Mouse (Mus musculus) neural tube, embryonic 12.5 days (tissue): ENCODE results near the gene Plcxd3. TPM values are rescaled to one million over a fixed set of nuclear protein-coding genes. Genes with fewer than 3 reads are reported as not detected.

Experiments used
- ATAC-seq: fragments of 200-750 bp; cut with Nextera tagmentation; 2 replicates; pipeline ENCODE4 v1.8.0; 2017; ENCODE audit warnings: low read depth, mild to moderate bottlenecking, moderate TSS enrichment, moderate library complexity; ENCODE audit not compliant: low FRiP score
- H3K27ac ChIP-seq: fragments of 300-500 bp; sonication (generic); 2 replicates; pipeline ENCODE4 v1.5.1; 2016
- H3K27me3 ChIP-seq: fragments of 300-500 bp; sonication (generic); replicated peaks from 2 replicates; pipeline ENCODE4 v1.6.1; 2016; ENCODE audit warnings: mild to moderate bottlenecking
- H3K36me3 ChIP-seq: fragments of 300-500 bp; sonication (generic); 2 replicates; pipeline ENCODE4 v1.6.1; 2016; ENCODE audit warnings: mild to moderate bottlenecking
- H3K4me1 ChIP-seq: fragments of 300-500 bp; sonication (generic); 2 replicates; pipeline ENCODE4 v1.6.1; 2016
- H3K4me2 ChIP-seq: fragments of 300-500 bp; sonication (generic); replicated peaks from 2 replicates; pipeline ENCODE4 v1.6.1; 2016; ENCODE audit warnings: mild to moderate bottlenecking
- H3K4me3 ChIP-seq: fragments of 300-500 bp; sonication (generic); 2 replicates; pipeline ENCODE4 v1.5.1; 2016
- H3K9ac ChIP-seq: fragments of 300-500 bp; sonication (generic); 2 replicates; pipeline ENCODE4 v1.6.1; 2016; ENCODE audit warnings: mild to moderate bottlenecking
- H3K9me3 ChIP-seq: fragments of 300-500 bp; sonication (generic); 2 replicates; pipeline ENCODE4 v1.6.1; 2016; ENCODE audit warnings: mild to moderate bottlenecking
- WGBS: fragments of 180-500 bp; shearing (Covaris S2); methylation state at CpG from one replicate; pipeline ENCODE4 v1.1.7; 2016; 5-methylcytosine and 5-hydroxymethylcytosine counted together
- polyA plus RNA-seq: library from polyadenylated mRNA; unstranded; fragments of >200 nt; fragmentation: Nextera tagmentation; extraction: Ambion mirVana; gene quantifications from 2 replicates; pipeline ENCODE4 v1.2.1, GENCODE M21; 2016

Gene Plcxd3
- 18.4 and 23.0 TPM in 2 replicates for polyA plus RNA-seq

- Histone ChIP-seq H3K4me1 (peaks cover 5% of the 10 kb centered on the region; the same call in 1 of the 2 replicates), H3K9me3 (no peaks in the 10 kb centered on the region), H3K27me3 (no peaks in the 10 kb centered on the region), H3K36me3 (no peaks in the 10 kb centered on the region), H3K4me3 (peak within 1 kb of the TSS; percentile 57), H3K9ac (peak within 1 kb of the TSS; percentile 56), H3K27ac (no peak within 1 kb of the TSS), H3K4me2 (peak within 1 kb of the TSS; percentile 89)
- ATAC-seq = peak; percentile 92
- WGBS = under 1% methylated on average over 33 of the region's 33 CpGs
These were observed at the start of gene Plcxd3 for GRCm38 (mm10) chr15:4375423-4376220. Plcxd3 (plus strand) TSS chr15:4375491.

- H3K4me2 ChIP-seq = no peak overlapping the region
- 80% methylated on average over 4 of the region's 4 CpGs for WGBS
These were observed 43.4 kb upstream of the Plcxd3 start for GRCm38 (mm10) chr15:4331867-4332266.

GRCm38 (mm10) chr15:4341620-4342019 lies 33.7 kb upstream of the Plcxd3 start:
- WGBS = 14% methylated on average over 4 of the region's 4 CpGs
- Histone ChIP-seq H3K4me1 (no peaks in the 10 kb centered on the region), H3K27ac (no peak overlapping the region), H3K4me2 (no peak overlapping the region), H3K4me3 (no peak overlapping the region), H3K9me3 (no peaks in the 10 kb centered on the region), H3K27me3 (no peaks in the 10 kb centered on the region), H3K36me3 (no peaks in the 10 kb centered on the region), H3K9ac (no peak overlapping the region)
- no peak for ATAC-seq

More at GRCm38 (mm10) chr15:4331867-4332266, 43.4 kb upstream of the Plcxd3 start:
- no peak for ATAC-seq
- H3K27ac ChIP-seq = no peak overlapping the region
- H3K9ac ChIP-seq = no peak overlapping the region
- no peaks in the 10 kb centered on the region for H3K36me3 ChIP-seq
- no peaks in the 10 kb centered on the region for H3K27me3 ChIP-seq
- no peaks in the 10 kb centered on the region for H3K4me1 ChIP-seq
- no peak overlapping the region for H3K4me3 ChIP-seq
- H3K9me3 ChIP-seq = no peaks in the 10 kb centered on the region

GRCm38 (mm10) chr15:4348816-4349553 lies 26.3 kb upstream of the Plcxd3 start:
- H3K27ac ChIP-seq = no peak overlapping the region
- no peaks in the 10 kb centered on the region for H3K9me3 ChIP-seq
- WGBS = 29% methylated on average over 7 of the region's 7 CpGs
- H3K9ac ChIP-seq = no peak overlapping the region
- no peak for ATAC-seq
- no peak overlapping the region for H3K4me3 ChIP-seq
- H3K4me2 ChIP-seq = no peak overlapping the region
- H3K36me3 ChIP-seq = no peaks in the 10 kb centered on the region
- no peaks in the 10 kb centered on the region for H3K27me3 ChIP-seq
- H3K4me1 ChIP-seq = no peaks in the 10 kb centered on the region

GRCm38 (mm10) chr15:4356397-4356796 lies 18.9 kb upstream of the Plcxd3 start:
- H3K4me1 ChIP-seq = no peaks in the 10 kb centered on the region
- H3K9ac ChIP-seq = no peak overlapping the region
- ATAC-seq = no peak
- no peak overlapping the region for H3K4me3 ChIP-seq
- no peaks in the 10 kb centered on the region for H3K27me3 ChIP-seq
- H3K4me2 ChIP-seq = no peak overlapping the region
- no peaks in the 10 kb centered on the region for H3K36me3 ChIP-seq
- no peaks in the 10 kb centered on the region for H3K9me3 ChIP-seq
- H3K27ac ChIP-seq = no peak overlapping the region
- 81% methylated on average over 11 of the region's 11 CpGs for WGBS

- Histone ChIP-seq H3K27me3 (no peaks in the 10 kb centered on the region), H3K4me1 (no peaks in the 10 kb centered on the region), H3K4me3 (no peak overlapping the region), H3K36me3 (no peaks in the 10 kb centered on the region), H3K27ac (no peak overlapping the region), H3K9ac (no peak overlapping the region), H3K9me3 (no peaks in the 10 kb centered on the region), H3K4me2 (no peak overlapping the region)
- WGBS = 72% methylated on average over 4 of the region's 4 CpGs
- no peak for ATAC-seq
These were observed 17.6 kb upstream of the Plcxd3 start for GRCm38 (mm10) chr15:4357706-4358105.

GRCm38 (mm10) chr15:4367801-4368200 lies 7.5 kb upstream of the Plcxd3 start:
- Histone ChIP-seq H3K4me3 (no peak overlapping the region), H3K9me3 (no peaks in the 10 kb centered on the region), H3K27ac (no peak overlapping the region), H3K4me1 (no peaks in the 10 kb centered on the region), H3K27me3 (no peaks in the 10 kb centered on the region), H3K36me3 (no peaks in the 10 kb centered on the region), H3K9ac (no peak overlapping the region), H3K4me2 (no peak overlapping the region)
- ATAC-seq = no peak
- 82% methylated on average over 2 of the region's 2 CpGs for WGBS

GRCm38 (mm10) chr15:4374453-4374990 lies 769 bp upstream of the Plcxd3 start:
- H3K4me2 ChIP-seq = peak overlapping the region; percentile 89
- H3K27ac ChIP-seq = no peak overlapping the region
- no peak overlapping the region for H3K9ac ChIP-seq
- WGBS = 48% methylated on average over 6 of the region's 6 CpGs
- no peak; the same call in 1 of the 2 replicates for ATAC-seq
- H3K9me3 ChIP-seq = no peaks in the 10 kb centered on the region
- H3K36me3 ChIP-seq = no peaks in the 10 kb centered on the region
- H3K4me1 ChIP-seq = peaks cover 5% of the 10 kb centered on the region; the same call in 1 of the 2 replicates
- H3K27me3 ChIP-seq = no peaks in the 10 kb centered on the region
- no peak overlapping the region for H3K4me3 ChIP-seq

- WGBS = 24% methylated on average over 6 of the region's 6 CpGs
- Histone ChIP-seq H3K36me3 (no peaks in the 10 kb centered on the region), H3K9me3 (no peaks in the 10 kb centered on the region), H3K4me2 (peak overlapping the region; percentile 89), H3K27me3 (no peaks in the 10 kb centered on the region), H3K4me1 (peaks cover 5% of the 10 kb centered on the region; the same call in 1 of the 2 replicates), H3K27ac (no peak overlapping the region), H3K9ac (peak overlapping the region; percentile 56; the same call in 1 of the 2 replicates), H3K4me3 (peak overlapping the region; percentile 57)
- ATAC-seq = peak; percentile 4; the same call in 1 of the 2 replicates
These were observed 264 bp upstream of the Plcxd3 start for GRCm38 (mm10) chr15:4375031-4375422.

GRCm38 (mm10) chr15:4376221-4376631 lies 935 bp downstream of the Plcxd3 start:
- Histone ChIP-seq H3K27ac (no peak overlapping the region), H3K4me1 (peaks cover 5% of the 10 kb centered on the region; the same call in 1 of the 2 replicates), H3K4me3 (peak overlapping the region; percentile 57), H3K4me2 (peak overlapping the region; percentile 89), H3K27me3 (no peaks in the 10 kb centered on the region), H3K9ac (peak overlapping the region; percentile 56; the same call in 1 of the 2 replicates), H3K9me3 (no peaks in the 10 kb centered on the region), H3K36me3 (no peaks in the 10 kb centered on the region)
- ATAC-seq = peak; percentile 39
- WGBS = 19% methylated on average over 8 of the region's 8 CpGs

- Histone ChIP-seq H3K9me3 (no peaks in the 10 kb centered on the region), H3K4me3 (no peak overlapping the region), H3K9ac (no peak overlapping the region), H3K27me3 (no peaks in the 10 kb centered on the region), H3K36me3 (no peaks in the 10 kb centered on the region), H3K4me1 (peaks cover 5% of the 10 kb centered on the region; the same call in 1 of the 2 replicates), H3K4me2 (no peak overlapping the region), H3K27ac (no peak overlapping the region)
- no peak for ATAC-seq
- 64% methylated on average over 5 of the region's 5 CpGs for whole genome bisulfite sequencing
These were observed 3.5 kb downstream of the Plcxd3 start for GRCm38 (mm10) chr15:4378766-4379165.

- Histone ChIP-seq H3K36me3 (no peaks in the 10 kb centered on the region), H3K4me2 (no peak overlapping the region), H3K4me1 (no peaks in the 10 kb centered on the region), H3K9me3 (no peaks in the 10 kb centered on the region), H3K27me3 (no peaks in the 10 kb centered on the region), H3K27ac (no peak overlapping the region), H3K4me3 (no peak overlapping the region), H3K9ac (no peak overlapping the region)
- no peak for ATAC-seq
These were observed 12.5 kb downstream of the Plcxd3 start for GRCm38 (mm10) chr15:4387774-4388173.
